Mouse (Mus musculus): ENCODE measurements at regions not wholly inside any gene's neighbourhood (a gene's known extent, or its start where the extent isn't known, plus 50 kb on each side); places are given as distances from the start of the nearest gene placed in this dataset.
"Not testable (repeated sequence)": the region's sequence is repeated elsewhere in the genome, so short reads cannot be mapped to it uniquely, and the experiment has no call there.

DNA sequence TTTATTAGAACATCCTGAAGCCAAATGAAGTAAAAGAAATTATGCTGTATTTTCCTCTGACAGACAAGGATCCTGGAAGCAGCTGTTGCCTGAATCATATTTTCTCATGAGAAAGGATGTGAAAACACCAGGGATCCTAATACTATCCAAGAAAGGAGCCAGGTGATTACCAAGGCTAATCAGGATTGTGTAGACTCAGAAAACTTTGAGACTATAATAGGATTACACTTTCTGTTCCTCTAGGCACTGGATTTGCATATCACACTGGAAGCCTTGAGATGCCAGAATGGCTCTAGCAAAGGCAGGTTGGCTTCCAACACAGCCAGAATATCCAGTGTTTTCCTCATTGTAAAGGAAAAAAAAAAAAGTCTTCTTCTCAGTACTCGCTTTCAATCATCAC lies 945.1 kb downstream of the Dnajb9 start:
- Histone ChIP-seq H3K9me3 (ENCODE audit: control insufficient read depth, low read length) (no peaks in the 10 kb centered on the region), H3K4me2 (replicated peaks; ENCODE audit: low read depth, low read length, severe bottlenecking) (no peak overlapping the region), H3K36me3 (ENCODE audit: control insufficient read depth, insufficient read depth, low read length) (no peaks in the 10 kb centered on the region), H3K27me3 (ENCODE audit: control insufficient read depth, insufficient read depth, low read length) (no peaks in the 10 kb centered on the region), H3K4me3 (replicated peaks; ENCODE audit: low read length) (no peak overlapping the region), H3K9ac (ENCODE audit: low read depth, low read length, severe bottlenecking) (no peak overlapping the region), H3K27ac (replicated peaks; ENCODE audit: low read depth, low read length) (no peak overlapping the region), H3K4me1 (ENCODE audit: control insufficient read depth, insufficient read depth, low read length) (no peaks in the 10 kb centered on the region)
- TF ChIP-seq POLR2A (IDR thresholded peaks at IDR 0.05; ENCODE audit: borderline replicate concordance, extremely low read depth, insufficient read depth, insufficient read length), result no peak
- ATAC-seq (ENCODE audit: low FRiP score, low read depth) (no peak), DNase-seq (ENCODE audit: low spot score) (no peak)
- WGBS, result 63% methylated on average over 1 of the region's 1 CpGs

- Histone ChIP-seq H3K4me1 (ENCODE audit: control insufficient read depth, insufficient read depth, low read length) (no peaks in the 10 kb centered on the region), H3K9ac (ENCODE audit: low read depth, low read length, severe bottlenecking) (no peak overlapping the region), H3K4me2 (replicated peaks; ENCODE audit: low read depth, low read length, severe bottlenecking) (no peak overlapping the region), H3K27ac (replicated peaks; ENCODE audit: low read depth, low read length) (no peak overlapping the region), H3K9me3 (ENCODE audit: control insufficient read depth, low read length) (no peaks in the 10 kb centered on the region), H3K36me3 (ENCODE audit: control insufficient read depth, insufficient read depth, low read length) (no peaks in the 10 kb centered on the region), H3K4me3 (replicated peaks; ENCODE audit: low read length) (no peak overlapping the region), H3K27me3 (ENCODE audit: control insufficient read depth, insufficient read depth, low read length) (no peaks in the 10 kb centered on the region)
- ATAC-seq (ENCODE audit: low FRiP score, low read depth) (no peak), DNase-seq (ENCODE audit: low spot score) (no peak)
- WGBS, result 51% methylated on average over 2 of the region's 2 CpGs
- TF ChIP-seq POLR2A (IDR thresholded peaks at IDR 0.05; ENCODE audit: borderline replicate concordance, extremely low read depth, insufficient read depth, insufficient read length), result no peak
Observed at GRCm38 (mm10) chr12:43263845-43264244, 946.3 kb downstream of the Dnajb9 start.

DNA sequence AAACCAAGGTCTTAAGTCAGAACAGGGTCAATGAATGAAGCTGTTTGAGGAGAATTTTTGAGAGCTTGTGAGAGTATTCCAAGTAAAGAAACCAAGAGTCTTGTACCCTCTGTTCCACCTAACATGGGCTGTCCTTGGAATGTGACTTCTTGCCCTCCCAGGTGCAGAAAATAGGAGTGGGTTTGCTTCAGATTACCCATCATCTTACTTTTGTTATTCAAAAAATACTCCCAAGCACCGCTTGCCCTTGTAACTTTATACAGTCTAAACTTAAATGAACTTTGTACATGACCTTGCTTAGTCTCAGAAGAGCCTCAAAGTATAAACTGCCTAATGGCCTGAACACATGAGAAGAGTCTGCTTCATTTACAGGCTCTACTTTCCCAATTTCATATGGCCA lies 984.2 kb downstream of the Dnajb9 start:
- 66% methylated on average over 1 of the region's 1 CpGs for WGBS
- H3K27ac ChIP-seq (replicated peaks; ENCODE audit: low read depth, low read length), result no peak overlapping the region
- no peaks in the 10 kb centered on the region for H3K4me1 ChIP-seq (ENCODE audit: control insufficient read depth, insufficient read depth, low read length)
- DNase-seq (ENCODE audit: low spot score) (no peak), ATAC-seq (ENCODE audit: low FRiP score, low read depth) (no peak)
- no peak overlapping the region for H3K4me3 ChIP-seq (replicated peaks; ENCODE audit: low read length)
- no peak overlapping the region for H3K4me2 ChIP-seq (replicated peaks; ENCODE audit: low read depth, low read length, severe bottlenecking)
- TF ChIP-seq POLR2A (IDR thresholded peaks at IDR 0.05; ENCODE audit: borderline replicate concordance, extremely low read depth, insufficient read depth, insufficient read length), result no peak
- no peaks in the 10 kb centered on the region for H3K36me3 ChIP-seq (ENCODE audit: control insufficient read depth, insufficient read depth, low read length)
- no peaks in the 10 kb centered on the region for H3K27me3 ChIP-seq (ENCODE audit: control insufficient read depth, insufficient read depth, low read length)
- no peaks in the 10 kb centered on the region for H3K9me3 ChIP-seq (ENCODE audit: control insufficient read depth, low read length)
- H3K9ac ChIP-seq (ENCODE audit: low read depth, low read length, severe bottlenecking), result no peak overlapping the region

DNA sequence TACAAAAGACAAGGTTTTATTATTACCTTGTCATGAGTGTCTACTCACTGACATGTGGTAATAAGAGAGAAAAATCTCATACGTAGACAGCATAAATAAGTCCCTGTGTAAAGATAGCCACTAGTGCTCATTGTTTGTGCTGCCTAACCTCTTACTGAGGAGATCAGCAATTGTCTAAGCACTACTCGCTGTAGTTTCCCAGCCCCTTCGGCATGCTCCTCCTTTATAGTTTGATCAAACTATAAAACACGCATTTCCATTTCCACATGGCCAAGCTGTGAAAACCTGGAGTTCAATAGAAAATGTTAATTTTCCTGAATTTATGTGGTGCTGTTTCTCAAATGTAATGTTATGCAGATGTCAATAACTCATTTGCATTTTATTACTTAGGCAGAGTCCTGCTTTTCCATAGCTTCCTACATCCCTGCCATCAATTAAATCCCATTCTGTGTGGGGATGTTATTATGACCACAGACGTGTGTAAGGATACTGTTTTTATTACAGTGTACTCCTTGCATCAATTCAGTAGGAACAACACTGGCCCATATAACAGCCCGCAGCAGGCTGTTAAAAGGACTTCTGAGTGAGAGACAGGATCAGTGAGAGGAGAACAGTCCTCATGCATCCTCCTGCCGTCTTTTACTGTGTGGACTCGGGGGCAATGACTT lies 986.2 kb downstream of the Dnajb9 start:
- ATAC-seq (ENCODE audit: low FRiP score, low read depth), result no peak
- Histone ChIP-seq H3K9me3 (ENCODE audit: control insufficient read depth, low read length) (no peaks in the 10 kb centered on the region), H3K4me2 (replicated peaks; ENCODE audit: low read depth, low read length, severe bottlenecking) (no peak overlapping the region), H3K27me3 (ENCODE audit: control insufficient read depth, insufficient read depth, low read length) (no peaks in the 10 kb centered on the region), H3K4me3 (replicated peaks; ENCODE audit: low read length) (no peak overlapping the region), H3K4me1 (ENCODE audit: control insufficient read depth, insufficient read depth, low read length) (no peaks in the 10 kb centered on the region), H3K36me3 (ENCODE audit: control insufficient read depth, insufficient read depth, low read length) (no peaks in the 10 kb centered on the region), H3K9ac (ENCODE audit: low read depth, low read length, severe bottlenecking) (no peak overlapping the region), H3K27ac (replicated peaks; ENCODE audit: low read depth, low read length) (no peak overlapping the region)
- TF ChIP-seq POLR2A (IDR thresholded peaks at IDR 0.05; ENCODE audit: borderline replicate concordance, extremely low read depth, insufficient read depth, insufficient read length), result no peak
- WGBS, result 40% methylated on average over 8 of the region's 8 CpGs
- no peak for DNase-seq (ENCODE audit: low spot score)

DNA sequence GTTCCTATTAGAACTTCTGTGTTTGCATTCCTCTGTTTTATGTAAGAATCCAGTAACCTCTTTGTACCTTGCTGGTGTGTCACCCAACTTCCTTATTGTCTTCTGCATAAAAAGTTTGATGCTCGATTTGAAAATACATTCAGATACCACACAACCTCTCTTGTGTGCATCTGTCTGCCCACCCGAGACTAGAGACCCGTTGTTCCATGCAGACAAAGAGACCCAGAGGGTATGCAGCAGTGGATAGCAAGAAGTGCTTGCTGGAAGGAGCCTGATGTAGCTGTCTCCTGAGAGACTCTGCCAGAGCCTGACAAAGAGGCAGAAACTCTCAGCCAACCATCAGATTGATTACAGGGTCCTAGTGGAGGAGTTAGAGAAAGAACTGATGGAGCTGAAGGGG lies 997.8 kb downstream of the Dnajb9 start:
- not testable (repeated sequence) for H3K9ac ChIP-seq (ENCODE audit: low read depth, low read length, severe bottlenecking); H3K4me2 ChIP-seq (replicated peaks; ENCODE audit: low read depth, low read length, severe bottlenecking); H3K9me3 ChIP-seq (ENCODE audit: control insufficient read depth, low read length); H3K27me3 ChIP-seq (ENCODE audit: control insufficient read depth, insufficient read depth, low read length); ATAC-seq (ENCODE audit: low FRiP score, low read depth); DNase-seq (ENCODE audit: low spot score); H3K4me3 ChIP-seq (replicated peaks; ENCODE audit: low read length); H3K27ac ChIP-seq (replicated peaks; ENCODE audit: low read depth, low read length); H3K4me1 ChIP-seq (ENCODE audit: control insufficient read depth, insufficient read depth, low read length); H3K36me3 ChIP-seq (ENCODE audit: control insufficient read depth, insufficient read depth, low read length)
- 73% methylated on average over 3 of the region's 3 CpGs for WGBS

DNA sequence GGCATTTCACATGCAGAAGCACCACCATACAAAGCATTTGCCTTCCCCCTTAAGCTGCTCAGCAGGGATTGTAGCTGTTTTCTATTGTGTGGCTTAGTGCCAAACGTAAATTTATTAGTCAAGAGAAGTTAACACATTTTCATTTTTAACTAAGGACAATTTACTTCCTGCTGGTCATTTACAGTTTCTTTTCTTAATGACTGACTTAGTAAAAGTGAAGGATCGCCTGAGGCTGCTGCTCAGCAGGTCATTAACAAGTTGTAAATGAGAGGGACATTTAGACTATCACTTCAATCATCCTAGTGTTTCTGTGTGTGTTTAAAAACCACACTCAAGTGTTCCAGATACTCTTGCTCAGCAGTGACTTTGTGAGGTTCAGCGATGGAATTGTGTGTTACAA lies 1005.5 kb downstream of the Dnajb9 start:
- Histone ChIP-seq H3K36me3 (ENCODE audit: control insufficient read depth, insufficient read depth, low read length) (no peaks in the 10 kb centered on the region), H3K4me1 (ENCODE audit: control insufficient read depth, insufficient read depth, low read length) (no peaks in the 10 kb centered on the region), H3K4me2 (replicated peaks; ENCODE audit: low read depth, low read length, severe bottlenecking) (no peak overlapping the region), H3K27ac (replicated peaks; ENCODE audit: low read depth, low read length) (no peak overlapping the region), H3K9ac (ENCODE audit: low read depth, low read length, severe bottlenecking) (no peak overlapping the region), H3K27me3 (ENCODE audit: control insufficient read depth, insufficient read depth, low read length) (no peaks in the 10 kb centered on the region), H3K4me3 (replicated peaks; ENCODE audit: low read length) (no peak overlapping the region), H3K9me3 (ENCODE audit: control insufficient read depth, low read length) (no peaks in the 10 kb centered on the region)
- DNase-seq (ENCODE audit: low spot score) (no peak), ATAC-seq (ENCODE audit: low FRiP score, low read depth) (no peak)
- 8% methylated on average over 3 of the region's 3 CpGs for WGBS
- no peak for TF ChIP-seq POLR2A (IDR thresholded peaks at IDR 0.05; ENCODE audit: borderline replicate concordance, extremely low read depth, insufficient read depth, insufficient read length)

Measured in limb, embryonic 14.5 days (tissue).